Mouse (Mus musculus) midbrain, embryonic 15.5 days (tissue): ENCODE measurements around the gene Sct. TPM values are rescaled to one million over a fixed set of nuclear protein-coding genes. Genes with fewer than 3 reads are reported as not detected.

ENCODE experiments used
- ATAC-seq: fragments of 200-750 bp; cut with Nextera tagmentation; replicated peaks from 2 replicates; pipeline ENCODE4 v1.8.0; 2017; ENCODE audit warnings: moderate TSS enrichment
- H3K27ac ChIP-seq: fragments of 300-500 bp; sonication (generic); 2 replicates; pipeline ENCODE4 v1.5.1; 2015; ENCODE audit warnings: mild to moderate bottlenecking, inconsistent platforms
- H3K27me3 ChIP-seq: fragments of 300-500 bp; sonication (generic); replicated peaks from 2 replicates; pipeline ENCODE4 v1.6.1; 2015; ENCODE audit warnings: inconsistent platforms
- H3K36me3 ChIP-seq: fragments of 300-500 bp; sonication (generic); replicated peaks from 2 replicates; pipeline ENCODE4 v1.6.1; 2015; ENCODE audit warnings: inconsistent platforms
- H3K4me1 ChIP-seq: fragments of 300-500 bp; sonication (generic); 2 replicates; pipeline ENCODE4 v1.6.1; 2015; ENCODE audit warnings: inconsistent platforms
- H3K4me2 ChIP-seq: fragments of 300-500 bp; sonication (generic); 2 replicates; pipeline ENCODE4 v1.6.1; 2015; ENCODE audit warnings: inconsistent platforms, mild to moderate bottlenecking, moderate library complexity
- H3K4me3 ChIP-seq: fragments of 300-500 bp; sonication (generic); 2 replicates; pipeline ENCODE4 v1.5.1; 2015; ENCODE audit warnings: mild to moderate bottlenecking, inconsistent platforms
- H3K9ac ChIP-seq: fragments of 300-500 bp; sonication (generic); 2 replicates; pipeline ENCODE4 v1.6.1; 2015; ENCODE audit warnings: mild to moderate bottlenecking, inconsistent platforms
- H3K9me3 ChIP-seq: fragments of 300-500 bp; sonication (generic); 2 replicates; pipeline ENCODE4 v1.6.1; 2016; ENCODE audit warnings: inconsistent platforms
- WGBS: fragments of 180-500 bp; shearing (Covaris S2); methylation state at CpG from one replicate; pipeline ENCODE4 v1.1.7; 2015; ENCODE audit warnings: mixed read lengths; 5-methylcytosine and 5-hydroxymethylcytosine counted together
- polyA plus RNA-seq: library from polyadenylated mRNA; unstranded; fragments of >200 nt; fragmentation: Nextera tagmentation; extraction: Ambion mirVana; gene quantifications from 2 replicates; pipeline ENCODE4 v1.2.1, GENCODE M21; 2015

Sct gene
- polyA plus RNA-seq, 1 experiment from 2014 or later = 1.6 TPM

DNA sequence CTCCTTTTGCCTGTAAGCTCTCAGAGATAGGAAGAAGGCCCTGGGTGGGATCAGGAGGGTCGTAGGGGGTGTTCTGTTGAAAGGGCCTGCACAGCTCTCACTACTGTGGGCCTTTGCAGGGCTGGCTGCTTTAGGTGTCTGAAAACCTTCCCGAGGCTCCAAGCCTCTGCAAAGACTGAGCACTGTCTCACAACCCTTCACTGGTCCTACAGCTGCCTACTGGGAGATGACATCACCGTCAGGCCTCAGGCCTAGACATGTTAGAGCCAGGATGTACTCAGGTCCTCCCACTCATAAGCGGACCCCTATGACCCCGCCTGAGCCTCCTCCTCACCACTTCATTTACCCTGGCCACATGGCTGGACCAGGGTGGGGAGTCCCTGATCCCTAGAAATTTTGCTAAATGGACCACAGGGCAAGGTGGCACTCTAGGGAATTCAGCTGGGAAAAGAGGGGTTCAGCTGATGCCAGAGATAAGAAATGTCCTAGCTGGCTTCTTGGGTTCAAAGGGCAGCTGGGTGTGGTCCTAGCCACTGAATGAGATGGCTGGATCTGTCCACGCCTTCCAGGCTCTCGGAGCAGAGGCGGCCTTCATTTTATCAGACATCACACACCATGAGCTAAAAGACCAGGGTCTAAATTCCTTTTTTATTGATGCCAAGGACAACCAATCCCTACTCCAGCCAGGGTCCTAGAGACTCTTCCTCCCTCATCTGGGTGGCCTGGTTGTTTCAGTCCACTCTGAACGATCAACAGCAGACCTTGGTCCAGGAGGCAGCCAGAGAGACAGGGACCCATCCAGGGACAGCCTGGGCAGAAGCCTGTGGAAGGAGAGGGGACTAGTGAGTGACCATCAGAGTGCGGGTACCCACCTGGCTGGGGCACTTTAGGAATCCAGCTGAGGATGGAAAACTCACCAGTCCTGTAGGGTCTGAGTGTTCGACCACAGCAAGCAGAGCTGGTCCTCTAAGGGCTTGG lies 943 bp downstream of the Sct start:
- H3K9me3 ChIP-seq = no peaks in the 10 kb centered on the region
- no peak overlapping the region for H3K4me2 ChIP-seq
- 87% methylated on average over 11 of the region's 11 CpGs for WGBS
- no peak overlapping the region for H3K27ac ChIP-seq
- H3K36me3 ChIP-seq = no peaks in the 10 kb centered on the region
- ATAC-seq = no peak
- H3K4me3 ChIP-seq = no peak overlapping the region
- no peaks in the 10 kb centered on the region for H3K4me1 ChIP-seq
- H3K27me3 ChIP-seq = no peaks in the 10 kb centered on the region
- no peak overlapping the region for H3K9ac ChIP-seq

DNA sequence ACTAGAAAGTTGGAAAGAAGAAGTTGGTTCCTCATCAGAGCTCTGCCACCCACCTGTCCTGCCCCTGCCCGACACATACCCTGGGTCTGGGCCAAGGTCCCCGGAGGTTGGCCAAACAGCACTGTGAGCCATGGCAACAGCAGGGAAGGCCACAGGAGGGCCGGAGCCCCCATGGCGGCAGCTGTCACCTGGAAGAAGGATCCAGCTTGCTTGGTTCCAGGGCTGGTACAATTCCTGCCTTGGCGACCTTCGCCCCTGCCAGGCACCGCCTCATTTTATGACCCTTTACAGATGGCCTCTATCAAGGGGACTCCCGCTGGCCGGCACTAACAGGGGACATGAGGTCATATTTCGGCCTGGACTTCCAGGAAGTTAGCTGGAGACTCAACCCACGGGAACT lies 2.4 kb downstream of the Sct start, which contains the start of gene Cdhr5:
Gene Cdhr5 (minus strand): TSS at position 241 of the 400 bp plus-strand sequence.
- Histone ChIP-seq H3K4me2 (no peak within 1 kb of the TSS), H3K27ac (no peak within 1 kb of the TSS), H3K9me3 (no peaks in the 10 kb centered on the region), H3K4me3 (no peak within 1 kb of the TSS), H3K36me3 (no peaks in the 10 kb centered on the region), H3K9ac (no peak within 1 kb of the TSS), H3K27me3 (no peaks in the 10 kb centered on the region), H3K4me1 (no peaks in the 10 kb centered on the region)
- no peak for ATAC-seq
- 88% methylated on average over 11 of the region's 11 CpGs for WGBS

GRCm38 (mm10) chr7:141275356-141275755 lies 3.6 kb downstream of the Sct start:
- 89% methylated on average over 9 of the region's 9 CpGs for WGBS
- Histone ChIP-seq H3K4me2 (no peak overlapping the region), H3K4me3 (no peak overlapping the region), H3K27ac (no peak overlapping the region), H3K9me3 (no peaks in the 10 kb centered on the region), H3K27me3 (no peaks in the 10 kb centered on the region), H3K9ac (no peak overlapping the region), H3K36me3 (no peaks in the 10 kb centered on the region), H3K4me1 (no peaks in the 10 kb centered on the region)
- ATAC-seq = no peak

- WGBS = 87% methylated on average over 3 of the region's 3 CpGs
- no peak for ATAC-seq
Measured at GRCm38 (mm10) chr7:141270631-141271030, 8.3 kb downstream of the Sct start.

GRCm38 (mm10) chr7:141269273-141269545 lies 9.7 kb downstream of the Sct start:
- H3K4me1 ChIP-seq = peaks cover 5% of the 10 kb centered on the region; the same call in 1 of the 2 replicates
- no peaks in the 10 kb centered on the region for H3K9me3 ChIP-seq
- WGBS = 80% methylated on average over 14 of the region's 14 CpGs
- ATAC-seq = no peak
- no peaks in the 10 kb centered on the region for H3K36me3 ChIP-seq
- no peaks in the 10 kb centered on the region for H3K27me3 ChIP-seq
- H3K4me2 ChIP-seq = no peak overlapping the region
- no peak overlapping the region for H3K9ac ChIP-seq
- no peak overlapping the region for H3K4me3 ChIP-seq
- H3K27ac ChIP-seq = no peak overlapping the region

More at GRCm38 (mm10) chr7:141270631-141271030, 8.3 kb downstream of the Sct start:
- H3K27me3 ChIP-seq = no peaks in the 10 kb centered on the region
- no peaks in the 10 kb centered on the region for H3K36me3 ChIP-seq
- no peak overlapping the region for H3K9ac ChIP-seq
- H3K4me3 ChIP-seq = no peak overlapping the region
- no peaks in the 10 kb centered on the region for H3K9me3 ChIP-seq
- H3K27ac ChIP-seq = no peak overlapping the region
- H3K4me2 ChIP-seq = no peak overlapping the region
- peaks cover 5% of the 10 kb centered on the region; the same call in 1 of the 2 replicates for H3K4me1 ChIP-seq

DNA sequence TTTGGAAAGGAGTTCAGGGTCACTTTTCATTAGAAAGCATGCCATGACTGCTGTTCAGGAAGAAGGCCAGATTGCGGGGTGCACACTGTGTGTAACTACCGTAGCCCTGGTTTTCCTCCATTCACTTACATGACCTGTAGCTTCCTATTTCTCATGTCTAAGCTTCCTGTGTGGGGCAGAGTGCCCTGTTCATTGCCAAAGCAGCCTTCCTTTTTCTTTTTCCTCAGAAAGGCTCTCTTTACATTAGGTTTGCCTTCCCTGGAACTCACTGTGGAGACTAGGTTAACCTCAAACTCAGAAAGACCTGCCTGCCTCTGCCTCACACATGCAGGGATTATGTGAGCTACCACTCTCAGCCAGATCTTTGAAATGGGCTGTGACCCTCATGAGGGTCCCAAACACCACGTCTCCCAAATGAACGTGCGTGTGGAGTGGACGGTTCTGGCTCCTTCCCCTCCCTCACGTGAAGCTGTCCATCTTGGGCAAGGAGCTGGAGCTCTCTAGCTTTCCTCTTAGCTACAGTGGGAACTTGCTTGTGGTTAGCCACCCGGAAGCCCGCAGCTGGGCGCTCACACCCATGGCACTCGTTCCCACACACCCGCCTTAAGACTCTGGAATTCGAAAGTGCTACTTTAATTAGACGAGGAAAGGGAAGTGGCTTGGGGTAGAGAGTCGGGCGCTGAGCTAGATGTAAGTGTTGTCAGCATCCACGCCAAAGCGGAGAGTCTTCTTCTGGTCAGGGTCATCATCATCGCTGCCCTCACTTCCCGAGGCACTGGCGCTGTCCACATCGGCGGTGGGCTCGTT lies 10.3 kb downstream of the Sct start:
- 84% methylated on average over 24 of the region's 24 CpGs for WGBS
- no peak for ATAC-seq
- no peaks in the 10 kb centered on the region for H3K27me3 ChIP-seq
- peaks cover 2% of the 10 kb centered on the region; the same call in 1 of the 2 replicates for H3K36me3 ChIP-seq
- peaks cover 5% of the 10 kb centered on the region; the same call in 1 of the 2 replicates for H3K4me1 ChIP-seq
- no peak overlapping the region for H3K4me3 ChIP-seq
- no peak overlapping the region for H3K27ac ChIP-seq
- no peak overlapping the region for H3K4me2 ChIP-seq
- no peak overlapping the region for H3K9ac ChIP-seq
- no peaks in the 10 kb centered on the region for H3K9me3 ChIP-seq

- no peak within 1 kb of the TSS for H3K27ac ChIP-seq
- peak within 1 kb of the TSS; percentile 48 for H3K4me2 ChIP-seq
- H3K9me3 ChIP-seq = no peaks in the 10 kb centered on the region
- ATAC-seq = peak; percentile 38; the same call in 1 of the 2 replicates
- H3K9ac ChIP-seq = peak within 1 kb of the TSS; percentile 15; the same call in 1 of the 2 replicates
- 13% methylated on average over 25 of the region's 25 CpGs for WGBS
- peaks cover 26% of the 10 kb centered on the region for H3K36me3 ChIP-seq
- H3K4me1 ChIP-seq = peaks cover 5% of the 10 kb centered on the region; the same call in 1 of the 2 replicates
- H3K27me3 ChIP-seq = no peaks in the 10 kb centered on the region
- H3K4me3 ChIP-seq = peak within 1 kb of the TSS; percentile 25
Measured at GRCm38 (mm10) chr7:141265739-141266561, 13.0 kb downstream of the Sct start, which contains the start of gene Irf7. Irf7 (minus strand) TSS chr7:141266481.

- no peaks in the 10 kb centered on the region for H3K9me3 ChIP-seq
- 33% methylated on average over 11 of the region's 11 CpGs for WGBS
- no peak overlapping the region for H3K27ac ChIP-seq
- no peak overlapping the region for H3K4me3 ChIP-seq
- peak overlapping the region; percentile 48; the same call in 1 of the 2 replicates for H3K4me2 ChIP-seq
- H3K4me1 ChIP-seq = peaks cover 5% of the 10 kb centered on the region; the same call in 1 of the 2 replicates
- no peak for ATAC-seq
- no peaks in the 10 kb centered on the region for H3K27me3 ChIP-seq
- H3K36me3 ChIP-seq = peaks cover 32% of the 10 kb centered on the region
- no peak overlapping the region for H3K9ac ChIP-seq
Measured at GRCm38 (mm10) chr7:141265411-141265738, 13.6 kb downstream of the Sct start.

DNA sequence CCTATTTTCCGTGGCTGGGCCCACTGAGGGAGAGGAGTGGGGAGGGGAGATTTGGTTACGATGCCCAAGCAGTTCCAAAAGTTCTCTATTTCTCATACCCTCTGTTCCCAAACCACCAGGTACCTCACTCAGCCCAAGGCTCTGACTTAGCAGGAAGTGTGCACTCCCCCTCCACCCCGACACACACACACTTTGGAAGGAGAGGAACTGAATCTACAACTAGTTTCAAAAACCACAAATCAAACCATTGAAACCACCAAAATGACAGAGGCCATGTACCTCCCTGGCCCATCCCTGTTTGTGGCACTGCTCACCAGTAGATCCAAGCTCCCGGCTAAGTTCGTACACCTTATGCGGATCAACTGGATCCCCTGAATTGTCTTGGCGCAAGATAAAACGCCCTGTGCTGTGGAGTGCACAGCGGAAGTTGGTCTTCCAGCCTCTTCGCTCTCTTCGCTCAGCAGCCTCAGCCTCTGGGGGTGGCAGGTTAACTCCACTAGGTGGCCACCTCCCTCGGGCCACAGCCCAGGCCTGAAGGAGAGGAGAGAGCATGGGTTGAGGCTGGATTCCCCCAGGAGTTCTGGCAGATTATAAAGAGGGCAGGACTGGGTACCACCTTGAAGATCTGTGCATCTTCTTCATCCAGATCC lies 14.0 kb downstream of the Sct start:
- H3K9ac ChIP-seq = no peak overlapping the region
- H3K4me1 ChIP-seq = peaks cover 5% of the 10 kb centered on the region; the same call in 1 of the 2 replicates
- no peaks in the 10 kb centered on the region for H3K9me3 ChIP-seq
- ATAC-seq = peak; percentile 49; the same call in 1 of the 2 replicates
- WGBS = 36% methylated on average over 12 of the region's 12 CpGs
- no peak overlapping the region for H3K27ac ChIP-seq
- H3K4me3 ChIP-seq = no peak overlapping the region
- H3K4me2 ChIP-seq = no peak overlapping the region
- H3K36me3 ChIP-seq = peaks cover 36% of the 10 kb centered on the region
- H3K27me3 ChIP-seq = no peaks in the 10 kb centered on the region

DNA sequence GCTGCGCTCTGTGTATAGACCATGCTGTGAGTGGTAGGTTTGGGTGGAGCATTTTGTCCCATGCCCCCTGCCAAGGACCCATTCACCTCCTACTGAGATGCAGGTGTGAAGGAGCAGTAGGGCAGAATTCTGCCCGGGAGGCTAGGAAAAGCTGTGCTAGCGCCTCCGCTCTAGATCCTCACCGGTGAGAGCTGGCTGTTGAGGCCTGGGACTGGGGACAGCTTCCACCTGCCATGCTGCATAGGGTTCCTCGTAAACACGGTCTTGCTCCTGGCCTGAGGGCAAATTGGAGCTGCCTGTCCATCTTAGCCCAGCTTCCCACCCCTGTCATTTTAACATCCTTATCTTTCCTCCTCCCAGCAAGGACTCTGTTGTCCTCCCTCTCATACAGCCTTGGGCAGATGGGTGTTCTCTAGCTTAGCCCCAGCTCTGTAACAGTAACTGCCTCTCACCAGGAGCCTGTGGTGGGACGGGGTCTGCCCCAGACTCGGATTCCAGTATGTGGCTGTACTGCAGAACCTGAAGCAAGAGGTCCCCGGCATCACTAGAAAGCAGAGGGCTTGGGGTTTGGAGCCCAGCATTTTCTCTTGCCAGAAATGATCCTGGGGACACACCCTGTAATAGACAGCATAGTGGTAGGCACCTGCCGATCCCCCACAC lies 14.8 kb downstream of the Sct start:
- Histone ChIP-seq H3K4me3 (no peak overlapping the region), H3K27me3 (no peaks in the 10 kb centered on the region), H3K4me2 (no peak overlapping the region), H3K9ac (no peak overlapping the region), H3K36me3 (peaks cover 44% of the 10 kb centered on the region), H3K27ac (no peak overlapping the region), H3K9me3 (no peaks in the 10 kb centered on the region), H3K4me1 (peaks cover 5% of the 10 kb centered on the region; the same call in 1 of the 2 replicates)
- WGBS = 78% methylated on average over 11 of the region's 11 CpGs
- ATAC-seq = no peak

DNA sequence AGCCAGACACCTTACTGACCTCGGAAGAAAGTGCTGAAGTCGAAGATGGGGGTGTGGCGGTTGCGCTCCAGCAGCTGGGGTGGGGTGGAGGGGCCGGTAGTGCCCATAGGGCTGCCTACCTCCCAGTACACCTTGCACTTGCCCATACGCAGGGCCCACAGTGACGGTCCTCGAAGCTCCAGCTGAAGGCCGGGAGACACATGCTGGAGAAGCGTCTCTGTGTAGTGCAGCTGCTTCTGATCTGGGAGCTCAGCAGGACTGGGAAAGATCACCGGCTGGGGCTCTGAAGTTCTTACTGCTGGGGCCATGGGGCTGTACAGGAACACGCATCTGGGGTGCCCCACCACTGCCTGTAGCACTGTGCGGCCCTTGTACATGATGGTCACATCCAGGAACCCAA lies 15.3 kb downstream of the Sct start:
- no peaks in the 10 kb centered on the region for H3K27me3 ChIP-seq
- H3K9me3 ChIP-seq = no peaks in the 10 kb centered on the region
- 89% methylated on average over 13 of the region's 13 CpGs for WGBS
- no peak overlapping the region for H3K27ac ChIP-seq
- no peak for ATAC-seq
- H3K9ac ChIP-seq = no peak overlapping the region
- H3K4me3 ChIP-seq = no peak overlapping the region
- peaks cover 49% of the 10 kb centered on the region for H3K36me3 ChIP-seq
- no peak overlapping the region for H3K4me2 ChIP-seq
- peaks cover 5% of the 10 kb centered on the region; the same call in 1 of the 2 replicates for H3K4me1 ChIP-seq
